Mouse (Mus musculus): ENCODE results near the gene Neu3.
"Not testable (repeated sequence)": the region's sequence is repeated elsewhere in the genome, so short reads cannot be mapped to it uniquely, and the experiment has no call there.

Neu3 gene

GRCm38 (mm10) chr7:99833846-99834222, 5.6 kb upstream of the Neu3 start:
- no peak for DNase-seq

DNA sequence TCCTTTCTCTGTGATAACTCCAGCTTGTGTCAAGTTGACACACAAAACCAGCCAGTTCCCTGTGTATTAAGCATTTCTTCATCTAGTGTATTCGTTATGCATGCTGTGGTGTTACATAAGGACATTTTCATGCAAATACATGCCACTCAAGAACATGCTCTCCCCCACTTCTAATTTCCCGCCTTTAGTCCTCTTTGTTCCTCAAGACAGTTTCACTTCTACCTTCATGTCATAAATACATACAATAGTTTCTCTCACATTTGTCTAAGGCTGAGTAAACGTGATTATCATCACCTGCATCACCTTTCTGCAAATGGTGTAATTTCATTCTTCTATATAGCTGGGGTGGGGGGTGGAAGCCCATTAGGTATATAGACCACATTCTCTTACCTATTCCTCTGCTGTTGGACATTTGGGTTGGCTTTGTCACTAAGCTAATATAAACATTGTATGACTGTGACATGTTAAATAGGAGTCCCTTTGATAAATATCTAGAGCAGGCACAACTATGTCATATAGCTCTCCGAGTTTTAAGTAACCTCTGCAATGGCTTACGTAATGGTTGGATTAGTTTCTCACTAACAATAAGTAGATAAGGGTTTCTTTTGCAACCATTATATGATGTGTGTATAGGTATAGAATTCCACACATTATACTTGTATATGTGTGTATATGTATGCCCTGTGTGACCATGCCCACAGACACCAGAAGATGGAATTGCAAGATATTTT, 5.1 kb upstream of the Neu3 start:
- no peak for DNase-seq

DNA sequence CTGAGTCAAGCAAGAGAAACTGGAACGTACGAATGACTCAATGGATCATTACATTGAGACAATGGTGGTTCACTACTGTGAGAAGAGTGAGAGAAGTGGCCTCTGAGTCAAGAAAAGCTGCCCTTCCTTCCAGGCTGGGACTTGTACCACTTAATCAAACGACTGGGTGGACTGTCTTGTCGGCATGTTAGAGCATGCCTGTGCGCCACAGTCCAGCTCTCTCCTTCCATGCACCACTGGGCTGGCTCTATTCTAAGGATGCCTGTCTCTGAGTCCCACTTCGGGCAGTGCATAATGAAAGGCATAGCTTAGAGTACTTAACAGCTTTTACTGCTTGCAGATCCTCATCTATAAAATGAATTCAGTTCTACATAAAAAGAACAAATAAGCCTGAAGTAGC, 2.1 kb downstream of the Neu3 start:
- DNase-seq, result no peak

GRCm38 (mm10) chr7:99825511-99825910, 2.7 kb downstream of the Neu3 start:
- DNase-seq, result no peak

DNA sequence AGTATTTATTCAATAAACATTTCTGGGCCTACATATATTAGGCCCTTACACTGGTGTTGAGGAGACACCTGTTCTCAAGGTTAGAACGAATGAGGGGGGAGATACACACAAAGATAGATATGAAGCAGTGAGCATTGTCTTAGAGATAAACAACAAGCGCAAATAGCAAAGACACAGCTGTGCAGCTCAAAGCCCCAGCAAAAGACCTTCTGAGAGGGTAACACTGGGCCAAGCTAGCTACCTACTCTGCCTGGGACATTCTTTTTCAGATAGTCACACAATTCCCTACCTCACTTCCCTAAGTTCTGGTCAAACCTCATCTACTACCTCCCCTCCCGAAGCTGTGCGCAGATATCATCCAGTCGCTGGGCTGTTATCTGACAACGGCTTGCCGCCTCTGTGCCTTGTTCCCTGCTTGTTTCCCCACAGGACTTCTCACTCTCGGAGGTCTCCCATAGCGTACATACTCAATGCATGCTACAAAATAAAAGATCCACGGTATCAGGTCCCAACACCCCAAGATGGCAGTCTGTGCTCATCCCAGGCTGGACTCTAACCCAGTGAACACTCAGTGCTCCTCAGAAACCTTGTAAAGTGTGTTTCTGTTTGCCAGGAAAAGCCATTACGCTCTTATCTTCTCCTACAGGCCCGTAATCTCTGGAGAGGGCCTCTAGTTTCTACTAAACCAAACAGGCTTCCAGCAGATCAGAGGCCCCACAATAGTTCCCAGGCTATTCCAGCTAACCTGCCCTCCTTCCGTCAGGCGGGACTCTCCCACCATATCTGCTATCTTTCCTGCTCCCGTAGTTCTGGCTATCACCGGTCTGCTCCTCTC, 3.4 kb downstream of the Neu3 start:
- no peak for DNase-seq

DNA sequence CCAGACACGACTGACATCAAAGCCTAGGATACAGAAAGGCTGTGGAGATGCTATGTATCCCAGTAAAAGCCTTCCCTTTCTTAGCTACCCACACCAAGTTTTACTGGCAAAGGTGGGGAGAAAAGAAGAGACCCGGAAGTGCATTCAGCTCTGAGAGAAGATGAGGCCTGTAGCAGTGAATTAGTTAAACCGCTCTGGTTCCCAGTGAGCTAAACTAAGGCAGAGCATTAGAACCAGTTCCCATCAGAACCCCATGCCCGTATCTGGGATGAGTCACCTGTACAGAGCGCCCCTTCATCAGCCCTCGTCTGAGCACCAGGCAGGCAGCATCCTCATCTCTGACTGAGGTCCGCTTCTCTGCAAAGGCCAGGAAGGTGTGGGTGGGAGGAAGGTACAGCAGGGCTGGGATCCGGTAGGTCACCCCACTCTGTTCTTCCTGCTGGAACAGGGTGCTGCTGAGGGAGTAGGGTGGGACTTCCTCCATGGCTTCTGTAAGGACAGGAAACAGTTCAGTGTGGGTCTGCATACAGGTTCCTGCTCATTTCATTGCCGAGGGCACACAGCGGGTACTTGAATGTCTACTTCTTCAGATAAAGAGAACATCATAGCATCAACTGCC, 5.1 kb downstream of the Neu3 start:
- DNase-seq, result no peak

DNA sequence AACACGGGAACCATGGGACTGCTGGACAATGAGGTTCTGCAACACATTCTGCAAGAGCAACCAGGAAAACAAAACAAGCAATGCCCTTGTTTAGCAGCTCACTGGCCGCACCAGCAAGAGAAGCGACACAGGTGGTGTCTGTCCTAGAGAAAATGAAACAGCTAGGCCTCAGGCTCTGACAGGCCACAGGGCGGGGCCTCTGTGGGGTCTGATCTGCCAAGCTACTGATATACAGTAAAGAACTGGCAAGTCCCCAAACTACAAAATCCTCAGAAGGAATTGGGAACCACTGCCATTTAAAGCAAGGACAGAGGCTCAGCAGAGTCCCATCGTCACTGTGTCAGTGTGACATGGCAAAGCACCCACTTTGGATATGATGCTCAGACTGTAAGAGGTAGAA, 5.8 kb downstream of the Neu3 start:
- DNase-seq, result no peak

DNA sequence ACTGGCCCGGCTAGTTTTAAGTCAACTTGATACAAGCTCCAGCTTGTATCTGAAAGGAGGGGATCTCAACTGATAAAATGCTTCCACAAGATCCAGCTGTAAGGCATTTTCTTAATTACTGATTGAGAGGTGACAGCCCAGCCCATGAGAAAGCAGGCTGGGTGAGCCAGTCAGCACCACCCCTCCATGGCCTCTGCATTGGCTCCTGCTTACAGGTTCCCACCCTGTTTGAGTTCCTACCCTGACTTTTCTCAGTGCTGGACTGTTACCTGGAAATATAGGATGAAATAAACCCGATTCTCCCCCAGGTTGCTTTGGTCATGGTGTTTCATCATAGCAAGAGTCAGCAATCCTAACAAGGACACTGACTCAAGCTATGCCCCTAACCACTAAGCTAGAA, 6.3 kb downstream of the Neu3 start:
- DNase-seq, result no peak

DNA sequence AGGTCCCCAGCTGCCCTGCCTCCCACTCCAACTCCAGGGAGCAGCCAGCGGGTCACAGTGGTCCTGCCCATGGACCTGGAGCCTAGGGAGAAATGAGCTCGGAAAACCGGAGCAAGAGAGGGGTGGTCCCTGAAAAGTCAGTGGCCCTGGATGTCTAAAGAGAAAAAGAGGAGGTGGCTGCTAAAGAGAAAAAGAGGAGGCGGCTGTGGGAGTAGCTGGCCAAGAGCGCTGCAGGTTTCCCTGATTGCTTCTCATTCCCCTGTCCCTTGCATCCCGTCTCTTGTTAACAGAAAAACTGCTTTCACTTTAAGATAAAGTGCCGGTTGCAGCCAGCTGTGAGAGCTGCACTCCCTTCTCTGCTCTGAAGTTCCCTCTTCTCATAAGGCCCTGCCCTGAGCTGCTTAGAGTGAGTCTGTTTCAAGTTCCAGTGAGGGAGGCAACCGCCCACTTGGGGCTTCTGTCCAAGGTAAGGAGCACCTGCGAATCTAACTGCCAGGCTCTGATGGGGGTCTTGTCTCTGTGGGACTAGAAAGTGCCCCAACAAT, 10.0 kb downstream of the Neu3 start:
- not testable (repeated sequence) for DNase-seq

GRCm38 (mm10) chr7:99813394-99813793, 14.8 kb downstream of the Neu3 start:
- DNase-seq, result peak; percentile 53

DNA sequence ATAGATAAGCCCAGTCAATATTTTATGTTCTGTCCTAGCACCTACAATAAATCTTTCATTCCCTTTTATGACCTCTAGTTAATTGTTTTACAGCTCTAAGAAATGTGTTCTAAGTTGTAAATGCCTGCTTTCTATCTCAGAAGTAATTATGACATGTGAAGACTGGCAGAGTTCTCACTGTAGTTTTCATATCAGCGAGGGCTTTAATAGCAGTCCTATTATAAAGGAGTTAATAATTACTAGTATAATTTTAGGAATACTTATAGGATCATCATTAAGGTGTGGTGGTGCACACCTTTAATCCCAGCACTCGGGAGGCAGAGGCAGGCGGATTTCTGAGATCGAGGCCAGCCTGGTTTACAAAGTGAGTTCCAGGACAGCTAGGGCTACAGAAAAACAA, 16.6 kb downstream of the Neu3 start:
- DNase-seq, result no peak

GRCm38 (mm10) chr7:99810814-99811213, 17.4 kb downstream of the Neu3 start:
- no peak for DNase-seq

DNA sequence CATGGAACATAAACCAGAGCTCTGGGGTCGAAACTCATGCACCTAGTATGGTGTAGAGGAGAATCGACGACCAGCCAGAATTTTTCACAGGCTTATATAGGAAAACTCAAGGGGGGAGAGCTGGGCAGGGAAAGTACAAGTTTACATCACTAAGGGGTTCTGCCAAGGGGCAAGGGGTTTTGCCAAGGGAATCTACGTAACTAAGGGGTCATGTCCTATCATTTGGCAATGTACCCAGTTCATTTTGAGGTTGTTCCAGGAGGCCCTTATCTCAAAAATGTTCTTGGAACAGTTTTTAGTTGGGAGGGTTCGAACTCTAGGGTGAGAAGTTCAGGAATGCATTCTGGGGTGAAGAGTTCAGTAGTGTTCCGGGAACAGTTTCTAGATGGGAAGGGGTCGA, 21.2 kb downstream of the Neu3 start:
- DNase-seq, result peak; percentile 21

GRCm38 (mm10) chr7:99805340-99805739, 22.9 kb downstream of the Neu3 start:
- DNase-seq, result no peak

DNA sequence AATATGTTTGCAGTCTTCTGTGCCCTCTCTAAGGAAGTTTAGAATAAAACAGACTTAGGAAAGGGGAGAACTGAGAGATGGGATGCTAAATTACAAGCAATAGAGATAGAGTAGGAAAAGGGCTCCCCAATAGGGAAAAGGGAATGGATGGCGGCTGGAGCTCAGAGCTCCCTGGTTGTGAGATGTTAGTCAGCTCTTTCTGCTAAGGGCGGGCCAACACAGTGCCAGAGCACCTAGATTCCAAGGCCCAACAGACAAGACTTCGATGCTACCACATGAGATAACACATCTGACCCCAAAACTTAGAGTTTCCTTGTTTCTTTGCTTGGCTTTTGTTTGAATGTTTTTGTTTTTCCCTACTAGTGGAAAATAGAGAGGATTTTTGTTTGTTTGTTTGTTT, 24.2 kb downstream of the Neu3 start:
- not testable (repeated sequence) for DNase-seq

DNA sequence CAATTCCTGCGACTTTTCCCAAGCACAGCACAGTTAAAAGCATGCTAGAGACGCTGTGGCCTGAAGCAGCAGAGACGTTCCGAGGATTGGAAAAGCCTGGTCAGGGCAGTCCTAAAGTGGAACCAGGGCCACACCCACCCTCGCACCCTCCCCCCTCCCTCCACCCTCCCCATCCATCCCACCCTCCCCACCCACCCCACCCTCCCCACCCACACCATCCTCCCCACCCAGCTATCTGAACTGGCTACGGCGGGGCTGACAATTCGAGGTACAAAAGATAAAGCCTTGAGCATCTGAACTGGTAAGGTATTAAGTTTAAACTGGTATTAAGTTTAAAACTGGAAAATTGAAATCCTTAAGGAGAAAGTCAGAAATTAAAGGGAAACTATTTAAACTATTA, 24.7 kb downstream of the Neu3 start:
- no peak for DNase-seq

DNA sequence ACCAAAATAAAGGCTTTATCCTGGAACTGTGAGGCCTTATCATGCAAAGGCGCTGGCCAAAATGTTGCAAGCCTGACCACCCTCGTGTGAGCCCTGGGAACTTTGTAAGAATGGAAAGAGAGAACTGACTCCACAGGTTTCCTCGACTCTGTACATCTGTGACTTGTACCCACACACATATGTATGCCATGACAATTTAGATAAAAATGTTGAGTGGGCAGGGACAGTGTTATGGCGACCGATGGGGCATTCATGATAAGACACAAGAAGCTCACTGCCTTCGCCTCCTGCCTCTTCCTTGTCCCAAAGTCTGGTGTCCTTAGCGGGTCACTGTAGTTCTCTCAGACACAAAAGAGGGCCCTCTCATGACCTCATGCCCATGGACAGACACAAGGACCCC, 29.1 kb downstream of the Neu3 start:
- no peak for DNase-seq

GRCm38 (mm10) chr7:99797911-99798647, 30.1 kb downstream of the Neu3 start:
- DNase-seq, result peak; percentile 73

GRCm38 (mm10) chr7:99797261-99797660, 31.0 kb downstream of the Neu3 start:
- DNase-seq, result no peak

GRCm38 (mm10) chr7:99796471-99796870, 31.7 kb downstream of the Neu3 start:
- no peak for DNase-seq

DNA sequence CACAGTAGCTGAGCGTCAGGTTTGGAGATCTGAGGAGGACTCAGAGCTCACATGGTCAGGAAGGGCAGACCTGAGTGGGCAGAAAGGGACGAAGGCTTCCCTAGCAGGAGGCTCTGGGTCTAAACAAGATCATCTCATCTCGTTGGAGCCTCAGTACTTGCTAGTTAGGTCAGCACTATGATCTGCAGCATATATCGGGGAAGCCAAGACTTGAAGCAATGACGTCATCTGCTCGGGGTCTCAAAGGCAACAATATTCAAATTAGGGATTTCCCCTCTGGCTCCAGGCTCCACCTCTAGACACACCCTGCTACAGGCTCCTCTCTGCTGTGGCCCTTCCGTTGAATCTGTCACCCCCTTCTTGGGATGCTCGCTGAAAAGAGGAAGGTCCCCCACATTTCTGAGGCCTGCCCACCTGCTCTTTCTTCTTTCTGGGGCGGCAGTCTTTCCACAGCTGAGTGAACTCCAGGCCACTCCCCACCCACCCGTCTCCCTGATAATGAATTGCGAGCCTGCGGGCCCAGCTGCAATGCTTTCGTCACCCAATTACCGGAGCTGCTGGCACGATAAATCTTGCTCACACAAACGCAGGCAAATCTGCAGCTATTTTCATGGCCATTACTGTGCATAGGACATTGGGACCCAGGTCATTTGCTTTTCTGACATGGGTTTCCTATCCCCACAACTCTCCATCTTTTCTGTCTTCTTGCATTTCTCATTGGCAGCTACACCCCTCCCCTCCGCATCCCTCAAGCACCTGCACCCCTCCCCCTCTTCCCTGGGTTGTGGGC, 32.8 kb downstream of the Neu3 start:
- DNase-seq, result no peak

GRCm38 (mm10) chr7:99794096-99794495, 34.1 kb downstream of the Neu3 start:
- no peak for DNase-seq

Measured in kidney, adult 9 months (tissue).